8 mouse cellular contexts compared by ENCODE assay signal in the genomic region with DNA sequence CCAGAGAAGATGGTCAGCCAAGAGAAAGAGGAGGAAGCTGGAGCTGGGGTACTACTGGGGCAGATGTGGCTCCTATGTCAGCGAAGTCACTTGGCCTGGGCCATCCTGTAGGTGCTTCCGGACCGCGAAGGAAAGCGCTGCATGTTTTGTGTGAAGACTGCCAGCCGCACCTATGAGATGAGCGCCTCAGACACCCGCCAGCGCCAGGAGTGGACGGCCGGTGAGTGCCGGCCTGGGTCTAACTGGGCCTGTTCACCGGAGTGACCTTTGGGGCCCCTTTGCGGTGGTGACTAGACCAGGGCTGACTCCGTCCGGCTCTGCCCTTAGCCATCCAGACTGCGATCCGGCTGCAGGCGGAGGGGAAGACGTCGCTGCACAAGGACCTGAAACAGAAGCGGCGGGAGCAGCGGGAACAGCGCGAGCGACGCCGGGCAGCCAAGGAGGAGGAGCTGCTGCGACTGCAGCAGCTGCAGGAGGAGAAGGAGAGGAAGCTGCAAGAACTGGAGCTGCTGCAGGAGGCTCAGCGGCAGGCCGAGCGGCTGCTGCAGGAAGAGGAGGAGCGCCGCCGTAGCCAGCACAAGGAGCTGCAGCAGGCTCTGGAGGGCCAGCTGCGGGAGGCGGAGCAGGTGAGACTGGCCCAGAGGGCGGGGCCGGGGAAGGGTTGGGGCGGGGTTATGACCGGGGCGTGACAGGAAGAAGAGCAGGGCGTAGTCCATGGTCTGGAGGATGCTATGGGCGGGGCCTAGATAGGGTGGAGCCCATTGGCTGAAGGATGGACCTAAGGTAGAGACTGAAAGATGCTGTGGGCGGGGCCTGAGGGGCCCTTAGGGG. TPM values are rescaled to one million over a fixed set of nuclear protein-coding genes. Genes with fewer than 3 reads are reported as not detected.
DNase-seq lines count a peak whose midpoint lies in the region; ATAC-seq and TF ChIP-seq lines count a peak whose summit lies in the region.

No protein-coding gene starts in this region.

- peak overlapping the region; percentile 71 for H3K4me3 ChIP-seq in embryonic facial prominence, embryonic 10.5 days
- peak overlapping the region; percentile 50 for H3K4me3 ChIP-seq in intestine, postnatal 0 days (ENCODE audit: low read depth, low read length)
- peak overlapping the region; percentile 64 for H3K4me3 ChIP-seq in limb, embryonic 10.5 days
- H3K4me3 ChIP-seq in midbrain, embryonic 12.5 days, result peak overlapping the region; percentile 56

- peaks cover 36% of the 10 kb centered on the region for H3K4me1 ChIP-seq in embryonic facial prominence, embryonic 10.5 days
- peaks cover 8% of the 10 kb centered on the region; the same call in 1 of the 2 replicates for H3K4me1 ChIP-seq in intestine, postnatal 0 days (replicated peaks; ENCODE audit: control insufficient read depth, insufficient read depth, low read length)
- peaks cover 31% of the 10 kb centered on the region for H3K4me1 ChIP-seq in limb, embryonic 10.5 days
- H3K4me1 ChIP-seq in midbrain, embryonic 12.5 days, result peaks cover 22% of the 10 kb centered on the region

- peak overlapping the region; percentile 53 for H3K9ac ChIP-seq in intestine, postnatal 0 days (ENCODE audit: low read depth, low read length)
- H3K9ac ChIP-seq in midbrain, embryonic 12.5 days (replicated peaks), result peak overlapping the region; percentile 84

- ATAC-seq in intestine, postnatal 0 days, result peak; percentile 91
- peak; percentile 86 for ATAC-seq in midbrain, embryonic 12.5 days (ENCODE audit: low FRiP score, low read depth)

- peak overlapping the region; percentile 89 for H3K27ac ChIP-seq in embryonic facial prominence, embryonic 10.5 days (replicated peaks)
- peak overlapping the region; percentile 22 for H3K27ac ChIP-seq in intestine, postnatal 0 days (ENCODE audit: low read depth, low read length)
- H3K27ac ChIP-seq in limb, embryonic 10.5 days, result peak overlapping the region; percentile 92
- peak overlapping the region; percentile 77 for H3K27ac ChIP-seq in midbrain, embryonic 12.5 days (replicated peaks)

- H3K27me3 ChIP-seq in embryonic facial prominence, embryonic 10.5 days (replicated peaks; ENCODE audit: low read depth, poor library complexity, severe bottlenecking), result peaks cover 10% of the 10 kb centered on the region
- 0 out of 2 replicates have a peak, but pooled peaks cover 5% of the 10 kb centered on the region for H3K27me3 ChIP-seq in intestine, postnatal 0 days (replicated peaks; ENCODE audit: control insufficient read depth, insufficient read depth, low read length)
- no peaks in the 10 kb centered on the region for H3K27me3 ChIP-seq in limb, embryonic 10.5 days (ENCODE audit: low read depth, poor library complexity, severe bottlenecking)
- peaks cover 18% of the 10 kb centered on the region for H3K27me3 ChIP-seq in midbrain, embryonic 12.5 days

- no peaks in the 10 kb centered on the region for H3K9me3 ChIP-seq in embryonic facial prominence, embryonic 10.5 days
- H3K9me3 ChIP-seq in intestine, postnatal 0 days (ENCODE audit: control insufficient read depth), result no peaks in the 10 kb centered on the region
- H3K9me3 ChIP-seq in limb, embryonic 10.5 days (replicated peaks), result no peaks in the 10 kb centered on the region
- no peaks in the 10 kb centered on the region for H3K9me3 ChIP-seq in midbrain, embryonic 12.5 days

- WGBS in embryonic facial prominence, embryonic 10.5 days, result under 1% methylated on average over 46 of the region's 46 CpGs
- under 1% methylated on average over 46 of the region's 46 CpGs for WGBS in intestine, postnatal 0 days
- WGBS in limb, embryonic 10.5 days, result 1% methylated on average over 46 of the region's 46 CpGs
- 2% methylated on average over 45 of the region's 46 CpGs for WGBS in midbrain, embryonic 12.5 days

- H3K36me3 ChIP-seq in embryonic facial prominence, embryonic 10.5 days (replicated peaks), result no peaks in the 10 kb centered on the region
- H3K36me3 ChIP-seq in intestine, postnatal 0 days (ENCODE audit: control insufficient read depth, insufficient read depth), result no peaks in the 10 kb centered on the region
- peaks cover 12% of the 10 kb centered on the region for H3K36me3 ChIP-seq in limb, embryonic 10.5 days
- H3K36me3 ChIP-seq in midbrain, embryonic 12.5 days, result no peaks in the 10 kb centered on the region

- DNase-seq in adrenal gland, postnatal 25 days, result peak; percentile 95
- DNase-seq in embryonic facial prominence, embryonic 10.5 days (ENCODE audit: low spot score), result peak; percentile 96
- peak; percentile 81 to 91 for DNase-seq in gastrocnemius, postnatal 4 days (ENCODE audit: low spot score in 2 of 2)
- DNase-seq in limb, embryonic 10.5 days (ENCODE audit: low spot score), result peak; percentile 92
- peak; percentile 91 for DNase-seq in skeletal muscle tissue, adult 2 months (ENCODE audit: low read depth, low spot score)
- DNase-seq in adipocyte (ENCODE audit: low spot score), result no peak

- H3K4me2 ChIP-seq in intestine, postnatal 0 days (replicated peaks; ENCODE audit: low read depth), result peak overlapping the region; percentile 97
- peak overlapping the region; percentile 94 for H3K4me2 ChIP-seq in midbrain, embryonic 12.5 days (replicated peaks)

- TF ChIP-seq CTCF in intestine, postnatal 0 days (IDR thresholded peaks at IDR 0.05; ENCODE audit: low read depth), result peak; percentile 56

RNA-seq across cellular contexts. Expression of a gene that starts 8.7 kb away (rescaled TPM):
- total RNA-seq in adrenal gland, postnatal 25 days (2021), result 36.3 and 43.3 TPM in 2 replicates
- 1.4 and 1.9 TPM in 2 replicates for polyA plus RNA-seq in embryonic facial prominence, embryonic 10.5 days (2016; fragmentation: Nextera tagmentation; extraction: Ambion mirVana)
- total RNA-seq in gastrocnemius, postnatal 4 days (2021), result 10 to 100 TPM; 34.3 to 37.6 TPM
- polyA plus RNA-seq in intestine, postnatal 0 days (2015; fragmentation: Nextera tagmentation; extraction: Ambion mirVana), result 1.7 and 2.1 TPM in 2 replicates
- polyA plus RNA-seq in limb, embryonic 10.5 days (2016; fragmentation: Nextera tagmentation; extraction: Ambion mirVana), result 1.9 and 2.3 TPM in 2 replicates
- 1.5 and 2.2 TPM in 2 replicates for polyA plus RNA-seq in midbrain, embryonic 12.5 days (2016; fragmentation: Nextera tagmentation; extraction: Ambion mirVana)

RNA-seq across cellular contexts. Expression of a gene that starts 16.2 kb away (rescaled TPM):
- 1.8 and 3.1 TPM in 2 replicates for total RNA-seq in adrenal gland, postnatal 25 days (2021)
- 3.4 and 3.7 TPM in 2 replicates for polyA plus RNA-seq in embryonic facial prominence, embryonic 10.5 days (2016; fragmentation: Nextera tagmentation; extraction: Ambion mirVana)
- 1 to 10 TPM; 4.7 to 4.8 TPM for total RNA-seq in gastrocnemius, postnatal 4 days (2021)
- 1.7 TPM in 2 replicates for polyA plus RNA-seq in intestine, postnatal 0 days (2015; fragmentation: Nextera tagmentation; extraction: Ambion mirVana)
- polyA plus RNA-seq in limb, embryonic 10.5 days (2016; fragmentation: Nextera tagmentation; extraction: Ambion mirVana), result 6.8 and 11.1 TPM in 2 replicates
- polyA plus RNA-seq in midbrain, embryonic 12.5 days (2016; fragmentation: Nextera tagmentation; extraction: Ambion mirVana), result 3.1 and 3.7 TPM in 2 replicates

RNA-seq across cellular contexts. Expression of a gene that starts 46.8 kb away (rescaled TPM):
- total RNA-seq in adrenal gland, postnatal 25 days (2021), result 41.5 and 45.5 TPM in 2 replicates
- polyA plus RNA-seq in embryonic facial prominence, embryonic 10.5 days (2016; fragmentation: Nextera tagmentation; extraction: Ambion mirVana), result 32.8 and 35.9 TPM in 2 replicates
- 10 to 100 TPM; 31.7 to 38.2 TPM for total RNA-seq in gastrocnemius, postnatal 4 days (2021)
- 10.6 and 11.6 TPM in 2 replicates for polyA plus RNA-seq in intestine, postnatal 0 days (2015; fragmentation: Nextera tagmentation; extraction: Ambion mirVana)
- 33.6 and 40.2 TPM in 2 replicates for polyA plus RNA-seq in limb, embryonic 10.5 days (2016; fragmentation: Nextera tagmentation; extraction: Ambion mirVana)
- polyA plus RNA-seq in midbrain, embryonic 12.5 days (2016; fragmentation: Nextera tagmentation; extraction: Ambion mirVana), result 49.7 and 52.6 TPM in 2 replicates

Comparison
In these comparisons a context has a peak if more than half of its experiments do, and no peak if none do; other contexts are left out.
1. H3K27ac ChIP-seq: peak in every context shown above with its lines; median percentile 92 in limb, embryonic 10.5 days; 89 in embryonic facial prominence, embryonic 10.5 days; 77 in midbrain, embryonic 12.5 days; 22 in intestine, postnatal 0 days.